Mouse (Mus musculus) natural killer cell, adult 2 months (primary cell): ENCODE results near the gene Slc2a3.
"Not testable (repeated sequence)": the region's sequence is repeated elsewhere in the genome, so short reads cannot be mapped to it uniquely, and the experiment has no call there.

Experiments
- DNase-seq, 2 experiments: peaks; one replicate each; pipeline ENCODE4 v3.0.0; 2022; ENCODE audit warnings: low spot score in 2 of 2

Gene Slc2a3

GRCm38 (mm10) chr6:122711455-122711854 lies 90.0 kb downstream of the Slc2a3 start:
- no peak for DNase-seq

- no peak for DNase-seq
Measured at GRCm38 (mm10) chr6:122708826-122709225, 92.6 kb downstream of the Slc2a3 start.

DNA sequence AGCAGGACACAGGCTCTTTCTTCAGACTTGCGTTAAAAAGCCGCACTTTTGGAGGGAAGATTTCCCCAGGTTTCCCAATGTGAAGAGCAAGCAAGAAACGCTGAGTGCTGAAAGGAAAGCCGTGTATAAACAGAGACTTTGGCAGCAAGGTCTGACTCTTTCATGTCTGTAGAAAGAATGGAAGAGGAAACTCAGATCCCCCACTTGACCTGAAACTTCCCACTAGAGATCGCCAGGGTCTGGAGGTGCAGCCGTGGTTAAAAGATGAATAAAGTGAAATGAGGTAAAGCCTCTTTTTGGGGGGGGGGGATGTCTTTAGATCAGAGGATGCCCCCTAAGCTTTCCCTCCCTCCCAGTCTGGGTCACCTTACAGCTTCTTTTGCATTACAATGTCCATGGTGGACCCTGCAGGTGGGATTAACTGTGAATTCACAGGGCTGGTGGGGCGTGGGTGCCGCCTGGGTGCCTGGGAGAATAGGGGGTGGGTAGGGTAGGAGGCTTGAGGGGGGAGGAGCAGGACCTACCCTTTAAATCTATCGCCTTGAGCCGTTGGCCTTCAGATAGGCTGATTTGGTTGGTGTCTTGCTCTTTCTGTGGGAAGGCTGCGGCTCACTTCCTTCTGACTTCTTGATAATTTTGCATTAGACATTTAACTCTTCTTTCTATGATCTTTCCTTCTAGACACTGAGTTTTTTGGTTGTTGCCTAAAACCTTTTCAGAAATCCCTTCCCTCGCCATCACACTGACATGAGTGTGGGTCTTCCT lies 94.2 kb downstream of the Slc2a3 start, which contains the start of gene Nanog:
Gene Nanog (plus strand): TSS at position 454 of the 765 bp plus-strand sequence.
- DNase-seq: no peak

- DNase-seq: no peak
Measured at GRCm38 (mm10) chr6:122706337-122706840, 95.1 kb downstream of the Slc2a3 start.

GRCm38 (mm10) chr6:122703706-122704105 lies 97.7 kb downstream of the Slc2a3 start:
- no peak for DNase-seq

DNA sequence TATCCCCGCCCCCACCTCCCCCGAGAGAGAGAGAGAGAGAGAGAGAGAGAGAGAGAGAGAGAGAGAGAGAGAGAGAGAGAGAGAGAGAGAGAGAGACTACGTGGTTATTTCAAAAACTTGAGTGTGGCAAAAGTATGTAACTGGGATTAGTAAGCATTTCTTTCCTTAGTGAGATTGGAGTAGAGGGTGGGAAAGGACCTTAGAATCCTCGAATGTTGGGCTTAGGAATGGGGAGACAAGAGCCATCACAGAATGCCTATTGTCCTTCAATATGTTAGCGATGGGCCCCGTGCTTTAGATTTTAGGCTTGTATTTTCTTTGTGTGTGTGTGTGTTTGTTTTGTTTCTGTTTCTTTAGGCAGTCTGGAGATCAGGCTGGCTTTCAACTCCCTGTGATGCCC lies 98.2 kb downstream of the Slc2a3 start:
- no peak for DNase-seq

DNA sequence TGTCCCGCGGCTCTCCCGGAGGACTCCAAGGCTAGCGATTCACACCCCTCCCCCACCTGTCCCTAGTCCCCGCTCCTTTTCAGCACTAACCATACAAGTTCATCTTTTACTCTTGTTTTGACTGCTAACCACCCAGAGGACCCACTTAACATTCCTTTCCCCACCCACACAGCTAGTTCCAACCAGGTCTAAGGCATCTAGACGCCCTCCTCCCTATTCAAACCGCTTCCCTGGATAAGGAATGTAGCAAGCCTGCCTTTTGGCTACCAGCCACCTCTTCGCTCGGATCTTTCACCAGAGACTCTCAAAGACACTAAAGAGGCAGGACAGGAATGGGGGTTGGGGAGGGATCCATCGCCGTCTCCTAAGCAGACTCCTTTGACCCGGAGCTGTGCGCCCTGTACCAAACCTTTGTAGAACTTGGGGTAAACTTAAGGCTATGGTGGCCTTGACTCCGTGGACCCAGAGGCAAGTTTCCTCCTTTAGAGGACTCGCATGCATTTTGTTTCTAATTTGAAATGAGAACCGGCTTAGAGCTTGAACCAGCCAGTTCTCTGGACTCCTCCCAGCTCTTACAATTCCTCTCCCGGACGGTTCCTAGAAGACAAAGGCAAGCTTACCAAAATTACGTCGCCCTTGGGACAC lies 98.8 kb downstream of the Slc2a3 start:
- no peak for DNase-seq

DNA sequence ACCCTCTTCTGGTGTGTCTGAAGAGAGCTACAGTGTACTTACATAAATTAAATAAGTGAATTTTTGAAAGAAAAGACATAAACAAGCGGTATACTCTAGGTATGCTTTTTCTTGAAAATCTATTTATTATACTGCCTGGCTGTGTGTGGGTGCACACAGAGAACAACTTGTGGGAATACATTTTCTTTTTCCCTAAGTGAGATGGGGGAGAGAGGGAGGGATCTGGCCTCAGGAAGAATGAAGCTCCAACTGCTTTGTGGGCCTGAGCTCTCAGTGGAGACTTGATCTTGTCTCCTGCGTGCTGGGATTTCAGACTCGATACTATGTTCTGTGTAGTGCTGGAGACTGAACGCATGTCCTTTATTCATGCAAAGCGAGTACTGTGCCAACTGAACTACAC lies 99.6 kb downstream of the Slc2a3 start:
- no peak for DNase-seq

GRCm38 (mm10) chr6:122699628-122700027 lies 101.8 kb downstream of the Slc2a3 start:
- not testable (repeated sequence) for DNase-seq

DNA sequence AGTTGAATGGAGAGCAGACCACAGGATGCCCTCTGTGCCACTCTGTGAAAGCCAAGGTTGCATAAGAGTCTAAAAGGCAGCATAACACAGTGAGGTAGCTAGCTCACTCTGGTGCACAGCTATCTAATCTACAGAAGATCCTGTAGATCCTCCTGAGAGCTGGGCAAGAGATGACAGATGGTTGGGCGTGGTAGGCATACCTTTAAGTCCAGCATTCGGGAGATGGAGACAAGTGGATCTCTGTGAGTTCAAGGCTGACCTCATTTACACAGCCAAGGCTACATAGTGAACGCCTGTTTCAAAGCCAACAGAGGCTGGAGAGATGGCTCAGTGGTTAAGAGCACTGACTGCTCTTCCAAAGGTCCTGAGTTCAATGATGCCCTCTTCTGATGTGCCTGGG lies 106.0 kb downstream of the Slc2a3 start:
- DNase-seq: no peak

- DNase-seq: no peak
Measured at GRCm38 (mm10) chr6:122690082-122690481, 111.4 kb downstream of the Slc2a3 start.

DNA sequence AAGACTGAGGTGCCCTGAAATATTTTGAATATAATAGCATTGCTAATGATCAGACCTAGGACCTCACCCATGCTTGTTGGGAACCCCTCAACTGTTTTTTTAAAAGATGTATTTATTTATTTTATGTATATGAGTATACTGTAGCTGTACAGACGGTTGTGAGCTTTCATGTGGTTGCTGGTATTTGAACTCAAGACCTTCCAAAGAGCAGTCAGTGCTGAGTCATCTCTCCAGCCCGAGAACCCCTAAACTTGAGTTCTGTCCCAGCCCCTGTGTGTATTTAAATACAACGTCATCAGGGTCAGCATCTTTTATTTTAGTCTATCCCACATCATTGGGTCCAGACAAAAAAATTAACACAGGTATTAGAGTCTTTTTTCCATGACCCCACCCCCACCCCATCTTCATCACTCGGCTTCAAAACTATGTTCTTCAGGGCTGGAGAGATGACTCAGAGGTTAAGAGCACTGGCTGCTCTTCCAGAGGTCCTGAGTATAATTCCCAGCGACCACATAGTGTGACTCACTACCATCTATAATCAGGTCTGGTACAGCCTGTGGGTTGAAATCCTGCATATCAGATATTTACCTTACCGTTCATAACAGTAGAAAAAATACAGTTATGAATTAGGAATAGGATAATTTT lies 111.9 kb downstream of the Slc2a3 start:
- no peak for DNase-seq

DNA sequence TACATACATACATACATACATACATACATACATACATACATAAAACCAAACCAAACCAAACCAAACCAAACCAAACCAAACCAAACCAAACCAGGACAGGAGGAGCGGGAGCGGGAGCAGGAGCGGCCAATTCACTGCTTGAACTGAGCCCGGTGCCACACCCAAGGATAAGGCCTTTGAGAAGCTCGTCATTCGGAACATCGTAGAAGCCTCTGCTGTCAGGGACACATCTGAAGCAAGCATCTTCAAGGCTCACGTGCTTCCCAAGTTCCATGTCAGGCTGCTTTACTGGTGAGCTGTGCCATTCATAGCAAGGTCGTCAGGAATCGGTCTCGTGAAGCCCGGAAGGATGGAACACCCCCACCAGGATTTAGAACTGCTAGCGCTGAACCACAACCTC lies 114.7 kb downstream of the Slc2a3 start:
- no peak for DNase-seq

GRCm38 (mm10) chr6:122682646-122683045 lies 118.8 kb downstream of the Slc2a3 start:
- DNase-seq: no peak
